Mouse (Mus musculus) liver, adult 2 months (tissue): ENCODE measurements around the gene Gm21860.
"Not testable (repeated sequence)": the region's sequence is repeated elsewhere in the genome, so short reads cannot be mapped to it uniquely, and the experiment has no call there.

ENCODE experiments used
- CTCF ChIP-seq: fragments of 200-500 bp; IDR thresholded peaks from 2 replicates; pipeline ENCODE4 v1.5.1; 2011; ENCODE audit warnings: low read depth, low read length, control low read depth
- POLR2A ChIP-seq: fragments of 200-500 bp; IDR thresholded peaks from 2 replicates; pipeline ENCODE4 v1.6.1; 2011; ENCODE audit warnings: low read length, control low read depth; ENCODE audit not compliant: insufficient read depth; ENCODE audit errors: extremely low read depth

DNA sequence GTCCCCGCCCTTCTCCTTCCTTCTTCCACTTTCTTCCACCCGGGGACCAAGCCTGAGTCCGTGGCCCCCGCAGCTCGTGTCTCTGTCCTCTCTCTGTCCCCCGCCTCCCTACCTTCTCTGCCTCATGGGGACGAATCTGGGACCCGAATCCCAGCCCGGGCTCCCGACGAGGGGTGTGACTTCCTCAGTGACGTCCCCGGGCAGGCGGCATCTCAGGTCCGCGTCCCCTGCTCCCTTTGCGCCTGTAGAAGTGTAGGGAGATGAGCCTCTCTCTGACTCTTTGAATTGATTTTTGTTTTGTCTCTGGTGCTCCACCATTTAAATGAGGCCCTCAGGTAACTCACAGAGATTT, 25.7 kb downstream of the Gm21860 start:
- TF ChIP-seq POLR2A, CTCF: not testable (repeated sequence)
